Mouse (Mus musculus): ENCODE measurements at regions not wholly inside any gene's neighbourhood (a gene's known extent, or its start where the extent isn't known, plus 50 kb on each side); places are given as distances from the start of the nearest gene placed in this dataset.
A peak's percentile ranks its signal among the peaks of the same experiment; 100 is the strongest.

DNA sequence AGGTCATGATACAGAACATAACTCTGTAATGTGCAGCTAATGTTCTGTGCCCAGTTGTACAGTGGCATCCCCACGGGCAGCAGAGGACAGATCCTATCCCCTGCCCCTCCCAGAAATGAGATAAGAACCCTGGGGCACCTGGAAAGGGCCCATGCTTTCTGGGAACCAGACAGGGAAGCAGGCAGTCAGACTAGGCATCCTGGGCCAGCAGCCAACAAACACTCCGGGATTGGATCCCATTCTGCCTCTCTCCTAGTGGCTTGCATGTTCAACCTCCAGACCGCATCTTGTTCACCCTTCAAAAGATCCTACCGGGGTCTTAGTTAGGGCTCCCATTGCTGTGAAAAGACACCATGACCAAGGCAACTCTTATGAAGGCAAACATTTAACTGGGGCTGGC, 229.0 kb upstream of the Rpl38 start:
- H3K4me3 ChIP-seq (ENCODE audit: control insufficient read depth, low read depth, low read length) = no peak overlapping the region
- H3K27ac ChIP-seq (ENCODE audit: control insufficient read depth, insufficient read depth, low read depth, low read length) = no peak overlapping the region
- TF ChIP-seq CTCF (IDR thresholded peaks at IDR 0.05; ENCODE audit: control insufficient read depth, insufficient read depth, insufficient replicate concordance, low read depth, low read length) (no peak), POLR2A (IDR thresholded peaks at IDR 0.05; ENCODE audit: control insufficient read depth, low read depth, low read length) (no peak)
- H3K4me1 ChIP-seq (ENCODE audit: control insufficient read depth, insufficient read depth, low read length) = no peaks in the 10 kb centered on the region
- H3K36me3 ChIP-seq (ENCODE audit: control insufficient read depth, insufficient read depth, low read length) = no peaks in the 10 kb centered on the region
- no peaks in the 10 kb centered on the region for H3K27me3 ChIP-seq (ENCODE audit: control insufficient read depth, insufficient read depth, low read length)

DNA sequence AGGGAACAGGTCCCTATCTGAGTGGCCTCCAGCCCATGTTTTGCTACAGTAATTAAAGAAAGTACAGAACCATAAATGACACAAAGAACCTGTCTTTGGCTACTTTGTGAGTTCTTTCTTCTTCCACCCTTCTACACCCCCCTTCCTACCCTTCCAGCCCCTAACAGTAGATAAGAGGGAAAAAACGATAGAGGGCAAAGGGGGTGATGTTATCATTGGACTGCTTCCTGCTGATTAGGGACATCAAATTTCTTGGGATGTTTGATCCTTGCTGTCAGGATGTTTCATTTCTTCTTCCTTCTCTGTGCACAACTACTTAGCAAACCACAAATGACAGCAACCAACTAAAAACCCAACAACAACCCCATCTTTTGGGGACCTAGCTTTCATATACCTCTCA, 232.5 kb upstream of the Rpl38 start:
- Histone ChIP-seq H3K27ac (ENCODE audit: control insufficient read depth, insufficient read depth, low read depth, low read length) (no peak overlapping the region), H3K27me3 (ENCODE audit: control insufficient read depth, insufficient read depth, low read length) (no peaks in the 10 kb centered on the region), H3K4me3 (ENCODE audit: control insufficient read depth, low read depth, low read length) (no peak overlapping the region), H3K4me1 (ENCODE audit: control insufficient read depth, insufficient read depth, low read length) (no peaks in the 10 kb centered on the region), H3K36me3 (ENCODE audit: control insufficient read depth, insufficient read depth, low read length) (no peaks in the 10 kb centered on the region)
- TF ChIP-seq POLR2A (IDR thresholded peaks at IDR 0.05; ENCODE audit: control insufficient read depth, low read depth, low read length) (no peak), CTCF (IDR thresholded peaks at IDR 0.05; ENCODE audit: control insufficient read depth, insufficient read depth, insufficient replicate concordance, low read depth, low read length) (no peak)

DNA sequence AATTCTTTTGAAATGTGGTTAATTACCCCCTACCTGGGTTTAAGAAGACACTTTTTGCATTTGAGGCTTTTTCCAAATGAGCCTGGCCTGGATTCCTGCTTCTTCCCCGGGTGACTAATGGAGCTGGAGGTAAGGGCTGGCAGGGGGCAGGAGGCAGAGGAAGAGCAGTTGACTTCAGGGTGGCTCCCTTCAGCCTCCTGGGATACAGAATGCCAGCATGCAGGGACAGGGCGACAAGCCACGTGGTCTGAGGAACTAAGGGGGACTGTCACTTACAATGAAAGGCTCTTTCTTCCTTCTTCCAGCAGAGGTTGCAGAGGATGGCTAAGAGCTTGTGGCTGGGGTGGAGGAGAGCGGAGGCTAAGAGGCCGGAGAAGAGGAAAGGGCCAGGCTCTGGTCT, 234.8 kb upstream of the Rpl38 start:
- TF ChIP-seq CTCF (IDR thresholded peaks at IDR 0.05; ENCODE audit: control insufficient read depth, insufficient read depth, insufficient replicate concordance, low read depth, low read length) (no peak), POLR2A (IDR thresholded peaks at IDR 0.05; ENCODE audit: control insufficient read depth, low read depth, low read length) (no peak)
- H3K4me1 ChIP-seq (ENCODE audit: control insufficient read depth, insufficient read depth, low read length) = peaks cover 2% of the 10 kb centered on the region
- no peak overlapping the region for H3K27ac ChIP-seq (ENCODE audit: control insufficient read depth, insufficient read depth, low read depth, low read length)
- H3K4me3 ChIP-seq (ENCODE audit: control insufficient read depth, low read depth, low read length) = no peak overlapping the region
- H3K36me3 ChIP-seq (ENCODE audit: control insufficient read depth, insufficient read depth, low read length) = no peaks in the 10 kb centered on the region
- H3K27me3 ChIP-seq (ENCODE audit: control insufficient read depth, insufficient read depth, low read length) = no peaks in the 10 kb centered on the region

- Histone ChIP-seq H3K27ac (ENCODE audit: control insufficient read depth, insufficient read depth, low read depth, low read length) (no peak overlapping the region), H3K4me1 (ENCODE audit: control insufficient read depth, insufficient read depth, low read length) (peaks cover 15% of the 10 kb centered on the region), H3K27me3 (ENCODE audit: control insufficient read depth, insufficient read depth, low read length) (no peaks in the 10 kb centered on the region), H3K4me3 (ENCODE audit: control insufficient read depth, low read depth, low read length) (peak overlapping the region; percentile 37; the same call in 1 of the 2 replicates), H3K36me3 (ENCODE audit: control insufficient read depth, insufficient read depth, low read length) (no peaks in the 10 kb centered on the region)
- TF ChIP-seq CTCF (IDR thresholded peaks at IDR 0.05; ENCODE audit: control insufficient read depth, insufficient read depth, insufficient replicate concordance, low read depth, low read length) = no peak
- no peak for TF ChIP-seq POLR2A (IDR thresholded peaks at IDR 0.05; ENCODE audit: control insufficient read depth, low read depth, low read length)
These were observed 242.9 kb upstream of the Rpl38 start for GRCm38 (mm10) chr11:114425447-114425846.

- TF ChIP-seq POLR2A (IDR thresholded peaks at IDR 0.05; ENCODE audit: control insufficient read depth, low read depth, low read length) (0 out of 2 replicates have a peak, but pooled peaks have one; percentile 36), CTCF (IDR thresholded peaks at IDR 0.05; ENCODE audit: control insufficient read depth, insufficient read depth, insufficient replicate concordance, low read depth, low read length) (no peak)
- no peaks in the 10 kb centered on the region for H3K36me3 ChIP-seq (ENCODE audit: control insufficient read depth, insufficient read depth, low read length)
- peak overlapping the region; percentile 79 for H3K4me3 ChIP-seq (ENCODE audit: control insufficient read depth, low read depth, low read length)
- H3K27me3 ChIP-seq (ENCODE audit: control insufficient read depth, insufficient read depth, low read length) = no peaks in the 10 kb centered on the region
- H3K27ac ChIP-seq (ENCODE audit: control insufficient read depth, insufficient read depth, low read depth, low read length) = no peak overlapping the region
- peaks cover 13% of the 10 kb centered on the region for H3K4me1 ChIP-seq (ENCODE audit: control insufficient read depth, insufficient read depth, low read length)
These were observed 245.0 kb upstream of the Rpl38 start for GRCm38 (mm10) chr11:114423322-114423721.

GRCm38 (mm10) chr11:114419002-114419401, 249.3 kb upstream of the Rpl38 start:
- peaks cover 5% of the 10 kb centered on the region for H3K4me1 ChIP-seq (ENCODE audit: control insufficient read depth, insufficient read depth, low read length)
- H3K36me3 ChIP-seq (ENCODE audit: control insufficient read depth, insufficient read depth, low read length) = no peaks in the 10 kb centered on the region
- H3K27me3 ChIP-seq (ENCODE audit: control insufficient read depth, insufficient read depth, low read length) = no peaks in the 10 kb centered on the region
- no peak overlapping the region for H3K4me3 ChIP-seq (ENCODE audit: control insufficient read depth, low read depth, low read length)
- no peak overlapping the region for H3K27ac ChIP-seq (ENCODE audit: control insufficient read depth, insufficient read depth, low read depth, low read length)
- no peak for TF ChIP-seq POLR2A (IDR thresholded peaks at IDR 0.05; ENCODE audit: control insufficient read depth, low read depth, low read length)
- peak; percentile 40; the same call in 1 of the 2 replicates for TF ChIP-seq CTCF (IDR thresholded peaks at IDR 0.05; ENCODE audit: control insufficient read depth, insufficient read depth, insufficient replicate concordance, low read depth, low read length)

GRCm38 (mm10) chr11:114416168-114416567, 252.2 kb upstream of the Rpl38 start:
- Histone ChIP-seq H3K27ac (ENCODE audit: control insufficient read depth, insufficient read depth, low read depth, low read length) (no peak overlapping the region), H3K36me3 (ENCODE audit: control insufficient read depth, insufficient read depth, low read length) (no peaks in the 10 kb centered on the region), H3K4me1 (ENCODE audit: control insufficient read depth, insufficient read depth, low read length) (no peaks in the 10 kb centered on the region), H3K4me3 (ENCODE audit: control insufficient read depth, low read depth, low read length) (no peak overlapping the region), H3K27me3 (ENCODE audit: control insufficient read depth, insufficient read depth, low read length) (no peaks in the 10 kb centered on the region)
- TF ChIP-seq CTCF (IDR thresholded peaks at IDR 0.05; ENCODE audit: control insufficient read depth, insufficient read depth, insufficient replicate concordance, low read depth, low read length) = no peak
- TF ChIP-seq POLR2A (IDR thresholded peaks at IDR 0.05; ENCODE audit: control insufficient read depth, low read depth, low read length) = no peak

- Histone ChIP-seq H3K27me3 (ENCODE audit: control insufficient read depth, insufficient read depth, low read length) (no peaks in the 10 kb centered on the region), H3K4me1 (ENCODE audit: control insufficient read depth, insufficient read depth, low read length) (no peaks in the 10 kb centered on the region)
- TF ChIP-seq POLR2A (IDR thresholded peaks at IDR 0.05; ENCODE audit: control insufficient read depth, low read depth, low read length) = no peak
- no peak for TF ChIP-seq CTCF (IDR thresholded peaks at IDR 0.05; ENCODE audit: control insufficient read depth, insufficient read depth, insufficient replicate concordance, low read depth, low read length)
These were observed 263.9 kb upstream of the Rpl38 start for GRCm38 (mm10) chr11:114404401-114404800.

More at GRCm38 (mm10) chr11:114404401-114404800, 263.9 kb upstream of the Rpl38 start:
- Histone ChIP-seq H3K4me3 (ENCODE audit: control insufficient read depth, low read depth, low read length) (no peak overlapping the region), H3K36me3 (ENCODE audit: control insufficient read depth, insufficient read depth, low read length) (no peaks in the 10 kb centered on the region), H3K27ac (ENCODE audit: control insufficient read depth, insufficient read depth, low read depth, low read length) (no peak overlapping the region)
